Mouse (Mus musculus) kidney, postnatal 0 days (tissue): ENCODE measurements around the gene Lage3. TPM values are rescaled to one million over a fixed set of nuclear protein-coding genes. Genes with fewer than 3 reads are reported as not detected.
"Not testable (repeated sequence)": the region's sequence is repeated elsewhere in the genome, so short reads cannot be mapped to it uniquely, and the experiment has no call there.

Experiments
- ATAC-seq: fragments of 200-750 bp; cut with Nextera tagmentation; replicated peaks from 2 replicates; pipeline ENCODE4 v1.8.0; 2017; ENCODE audit warnings: low read depth, moderate number of reproducible peaks, moderate TSS enrichment, moderate library complexity; ENCODE audit not compliant: low FRiP score
- DNase-seq: peaks from one replicate; pipeline ENCODE4 v3.0.0-alpha.2; 2016; ENCODE audit warnings: low spot score
- H3K27ac ChIP-seq: fragments of 300-500 bp; sonication (generic); 2 replicates; pipeline ENCODE4 v1.5.1; 2014; ENCODE audit warnings: mild to moderate bottlenecking
- H3K27me3 ChIP-seq: fragments of 300-500 bp; sonication (generic); 2 replicates; pipeline ENCODE4 v1.6.1; 2014; ENCODE audit warnings: low read length, mixed read lengths; ENCODE audit not compliant: insufficient read depth
- H3K36me3 ChIP-seq: fragments of 300-500 bp; sonication (generic); 2 replicates; pipeline ENCODE4 v1.6.1; 2014; ENCODE audit warnings: low read length, mixed read lengths; ENCODE audit not compliant: insufficient read depth
- H3K4me1 ChIP-seq: fragments of 300-500 bp; sonication (generic); replicated peaks from 2 replicates; pipeline ENCODE4 v1.6.1; 2014; ENCODE audit warnings: antibody characterized with exemption, low read length, mixed read lengths; ENCODE audit not compliant: insufficient read depth
- H3K4me2 ChIP-seq: fragments of 300-500 bp; sonication (generic); 2 replicates; pipeline ENCODE4 v1.6.1; 2014; ENCODE audit warnings: mild to moderate bottlenecking, low read length, moderate library complexity, mixed read lengths
- H3K4me3 ChIP-seq: fragments of 300-500 bp; sonication (generic); replicated peaks from 2 replicates; pipeline ENCODE4 v1.5.1; 2014; ENCODE audit warnings: low read depth, low read length
- H3K9ac ChIP-seq: fragments of 300-500 bp; sonication (generic); 2 replicates; pipeline ENCODE4 v1.6.1; 2014; ENCODE audit warnings: low read depth, low read length
- H3K9me3 ChIP-seq: fragments of 300-500 bp; sonication (generic); replicated peaks from 2 replicates; pipeline ENCODE4 v1.6.1; 2016; ENCODE audit warnings: low read length, inconsistent platforms, mixed read lengths
- CTCF ChIP-seq: IDR thresholded peaks from 2 replicates; pipeline ENCODE4 v1.5.1; 2016; ENCODE audit warnings: antibody characterized with exemption, low read depth, mild to moderate bottlenecking, moderate library complexity
- WGBS: fragments of 180-500 bp; shearing (Covaris S2); extraction: QIAGEN DNeasy Blood & Tissue Kit; methylation state at CpG from one replicate; pipeline ENCODE4 v1.1.7; 2014; 5-methylcytosine and 5-hydroxymethylcytosine counted together
- polyA plus RNA-seq: library from polyadenylated mRNA; unstranded; fragments of >200 nt; fragmentation: Nextera tagmentation; extraction: Ambion mirVana; gene quantifications from 2 replicates; pipeline ENCODE4 v1.2.1, GENCODE M21; 2015

Lage3 gene
- polyA plus RNA-seq, 1 experiment from 2014 or later: 134 TPM

DNA sequence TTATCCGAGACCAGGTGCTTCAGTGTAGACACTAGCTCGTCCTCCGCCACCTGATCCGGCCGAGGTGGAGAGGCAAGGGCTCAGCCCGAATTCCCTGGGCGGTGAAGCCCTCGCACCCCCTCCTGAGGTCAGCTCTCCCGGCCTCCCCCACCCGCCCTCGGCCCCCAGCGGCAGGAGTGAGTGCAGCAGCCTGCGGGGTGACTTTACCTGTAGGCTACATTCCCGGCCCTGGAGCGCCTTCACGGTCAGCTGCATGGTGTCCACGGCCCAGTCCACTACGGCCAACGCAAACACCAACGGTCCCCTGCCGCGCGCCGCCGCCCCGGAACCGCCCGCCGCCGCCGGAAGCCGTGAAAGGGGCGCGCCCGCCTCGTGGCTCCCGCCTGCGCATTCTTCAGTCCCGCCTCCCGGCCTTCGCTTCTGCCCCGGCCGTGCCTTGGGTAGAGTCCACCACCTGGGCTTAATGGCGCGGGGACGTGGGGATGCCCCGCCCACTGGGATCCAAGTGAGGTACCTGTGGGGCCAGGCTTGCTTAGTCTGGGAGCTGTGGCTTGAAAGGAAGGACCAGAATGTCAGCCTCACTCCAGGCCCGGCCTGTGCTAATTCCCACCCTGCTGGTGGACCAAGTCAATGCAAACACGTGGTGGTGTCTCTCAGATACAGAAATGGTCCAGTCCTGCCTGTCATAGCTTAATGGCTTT is 14.9 kb upstream of the Lage3 start:
- H3K4me2 ChIP-seq: peak overlapping the region; percentile 67
- peak; percentile 29; the same call in 1 of the 2 replicates for TF ChIP-seq CTCF
- 25% methylated on average over 49 of the region's 49 CpGs for WGBS
- no peaks in the 10 kb centered on the region for H3K27me3 ChIP-seq
- DNase-seq (peak; percentile 73), ATAC-seq (peak; percentile 84)
- H3K4me3 ChIP-seq: peak overlapping the region; percentile 49
- no peaks in the 10 kb centered on the region for H3K4me1 ChIP-seq
- no peaks in the 10 kb centered on the region for H3K9me3 ChIP-seq
- peak overlapping the region; percentile 71 for H3K27ac ChIP-seq
- H3K9ac ChIP-seq: peak overlapping the region; percentile 66
- H3K36me3 ChIP-seq: no peaks in the 10 kb centered on the region

GRCm38 (mm10) chrX:74367512-74367911 is 14.1 kb upstream of the Lage3 start:
- 68% methylated on average over 10 of the region's 10 CpGs for WGBS
- no peak for ATAC-seq

DNA sequence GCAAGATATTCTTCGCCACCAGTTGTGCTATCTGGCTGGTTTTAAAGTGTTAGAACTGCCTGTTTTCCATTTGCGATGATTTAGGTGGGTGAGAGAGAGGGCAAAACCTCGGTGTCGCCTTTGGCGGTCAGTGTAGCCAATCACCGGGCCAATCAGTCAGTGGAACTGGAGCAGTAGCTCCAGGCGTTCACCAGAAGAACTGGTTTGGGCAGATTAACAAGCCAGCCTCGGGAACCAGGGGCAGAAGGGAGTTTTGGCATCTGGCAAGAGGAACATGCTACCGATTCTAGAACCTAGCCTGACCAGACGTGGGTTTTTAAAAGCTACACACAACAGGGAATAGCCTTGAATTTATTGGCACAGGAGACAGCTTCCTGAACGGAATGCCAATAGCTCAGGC is 5.8 kb upstream of the Lage3 start:
- no peaks in the 10 kb centered on the region for H3K4me1 ChIP-seq
- TF ChIP-seq CTCF: no peak
- no peaks in the 10 kb centered on the region for H3K9me3 ChIP-seq
- WGBS: 48% methylated on average over 11 of the region's 11 CpGs
- DNase-seq (peak; percentile 1), ATAC-seq (no peak)
- no peak overlapping the region for H3K4me2 ChIP-seq
- H3K9ac ChIP-seq: no peak overlapping the region
- H3K36me3 ChIP-seq: no peaks in the 10 kb centered on the region
- no peak overlapping the region for H3K4me3 ChIP-seq
- no peaks in the 10 kb centered on the region for H3K27me3 ChIP-seq
- no peak overlapping the region for H3K27ac ChIP-seq

More at GRCm38 (mm10) chrX:74367512-74367911, 14.1 kb upstream of the Lage3 start:
- Histone ChIP-seq H3K9ac (0 out of 2 replicates have a peak overlapping the region, but pooled peaks have one; percentile 66), H3K4me3 (peak overlapping the region; percentile 49), H3K27me3 (no peaks in the 10 kb centered on the region), H3K36me3 (no peaks in the 10 kb centered on the region), H3K4me1 (no peaks in the 10 kb centered on the region), H3K4me2 (peak overlapping the region; percentile 67), H3K27ac (peak overlapping the region; percentile 71; the same call in 1 of the 2 replicates), H3K9me3 (no peaks in the 10 kb centered on the region)
- no peak for TF ChIP-seq CTCF
- DNase-seq: no peak

- H3K27ac ChIP-seq: not testable (repeated sequence)
- WGBS: 100% methylated on average over 3 of the region's 3 CpGs
These were observed 3.7 kb upstream of the Lage3 start for GRCm38 (mm10) chrX:74357069-74357468.

DNA sequence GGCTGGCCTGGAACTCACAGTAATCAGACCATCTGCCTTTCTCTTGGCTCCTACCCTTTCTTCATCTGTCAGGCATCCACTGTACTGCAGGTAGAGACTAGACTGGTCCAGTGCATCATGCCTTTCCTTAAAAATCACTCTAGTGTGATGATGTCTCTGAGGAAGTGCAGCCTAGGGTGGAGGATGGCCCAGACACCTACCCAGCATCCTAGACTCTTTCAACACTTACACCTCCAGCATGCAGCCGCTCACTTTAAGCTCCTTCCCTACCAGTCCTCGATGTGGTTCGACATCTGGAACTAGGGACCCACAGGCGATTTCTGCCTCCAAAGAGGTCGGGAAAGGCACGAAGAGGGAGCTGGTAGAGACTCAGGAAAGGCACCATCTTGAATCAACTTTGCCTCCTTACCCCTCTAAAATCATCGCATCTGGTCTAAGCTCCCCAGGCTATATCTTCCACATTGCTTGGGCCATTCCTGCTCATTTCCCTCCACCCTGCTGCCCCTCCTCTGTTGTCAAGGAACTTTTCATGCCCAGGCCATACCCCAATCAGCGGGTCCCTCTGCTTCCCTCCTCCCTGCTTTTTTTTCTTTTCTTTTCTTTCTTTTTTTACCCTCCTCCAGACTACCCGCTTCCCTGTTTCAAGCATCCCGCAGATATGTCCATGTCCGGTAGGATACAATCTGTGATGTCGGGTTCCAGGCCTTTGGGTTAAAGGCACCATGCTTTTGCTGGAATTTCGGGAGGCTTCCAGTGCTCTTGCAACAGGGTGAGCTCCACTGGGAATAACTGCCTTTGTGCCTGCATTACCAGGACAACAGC is 562 bp downstream of the Lage3 start:
- ATAC-seq (no peak), DNase-seq (no peak)
- H3K36me3 ChIP-seq: no peaks in the 10 kb centered on the region
- TF ChIP-seq CTCF: no peak
- H3K9me3 ChIP-seq: no peaks in the 10 kb centered on the region
- peak overlapping the region; percentile 36; the same call in 1 of the 2 replicates for H3K27ac ChIP-seq
- H3K4me1 ChIP-seq: no peaks in the 10 kb centered on the region
- H3K27me3 ChIP-seq: no peaks in the 10 kb centered on the region
- H3K4me3 ChIP-seq: peak overlapping the region; percentile 47
- WGBS: 32% methylated on average over 13 of the region's 13 CpGs
- H3K4me2 ChIP-seq: peak overlapping the region; percentile 58
- peak overlapping the region; percentile 53 for H3K9ac ChIP-seq

More at GRCm38 (mm10) chrX:74357069-74357468, 3.7 kb upstream of the Lage3 start:
- H3K9me3 ChIP-seq, H3K4me1 ChIP-seq, DNase-seq, H3K9ac ChIP-seq, H3K4me3 ChIP-seq, H3K36me3 ChIP-seq, H3K4me2 ChIP-seq, ATAC-seq, H3K27me3 ChIP-seq: not testable (repeated sequence)

DNA sequence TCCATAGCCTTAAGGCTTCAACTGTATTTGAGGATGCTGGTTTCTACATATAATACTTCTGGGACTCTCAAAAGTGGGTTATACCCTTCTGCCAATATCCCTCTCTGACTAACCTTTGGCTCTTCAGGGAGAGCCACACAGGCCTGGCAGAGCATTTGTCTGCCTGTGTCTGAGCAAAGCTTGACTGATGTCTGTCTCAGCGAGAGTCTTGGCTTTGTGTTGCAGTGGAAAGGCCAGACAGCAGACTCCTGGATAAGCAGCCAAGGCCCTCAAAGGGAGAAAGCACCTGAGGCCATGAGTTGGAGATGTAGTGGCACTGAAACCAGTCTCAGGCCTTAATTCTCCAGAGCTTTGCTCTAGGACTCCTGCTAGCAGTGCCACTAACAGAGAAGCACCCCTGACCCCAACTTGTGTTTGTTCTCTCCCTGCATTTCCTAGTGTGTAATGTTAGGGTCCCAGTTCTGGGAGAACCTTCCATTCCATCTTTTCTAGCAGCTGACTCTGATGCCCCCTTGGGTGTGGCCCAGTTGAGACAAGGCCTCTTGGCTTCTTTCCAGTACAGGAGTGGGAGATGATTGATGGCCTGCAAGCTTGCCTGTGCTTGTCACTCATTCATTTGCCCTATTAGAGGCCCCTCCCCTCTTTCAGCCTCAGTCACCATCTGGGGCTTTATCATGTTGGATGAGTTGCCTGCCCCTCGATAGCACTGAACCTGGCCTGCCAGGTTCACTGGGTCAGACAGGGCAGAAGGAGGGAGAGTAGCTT is 23.1 kb downstream of the Lage3 start:
- DNase-seq (no peak), ATAC-seq (no peak)
- H3K36me3 ChIP-seq: 0 out of 2 replicates have a peak, but pooled peaks cover 4% of the 10 kb centered on the region
- no peak overlapping the region; the same call in 1 of the 2 replicates for H3K4me3 ChIP-seq
- no peaks in the 10 kb centered on the region for H3K9me3 ChIP-seq
- TF ChIP-seq CTCF: no peak
- H3K4me1 ChIP-seq: no peaks in the 10 kb centered on the region
- no peak overlapping the region for H3K27ac ChIP-seq
- H3K4me2 ChIP-seq: peak overlapping the region; percentile 61
- no peak overlapping the region for H3K9ac ChIP-seq
- H3K27me3 ChIP-seq: no peaks in the 10 kb centered on the region
- WGBS: 50% methylated on average over 2 of the region's 2 CpGs
